Mouse (Mus musculus) midbrain, embryonic 14.5 days (tissue): Measurements from ENCODE around the gene Grin3b. TPM values are rescaled to one million over a fixed set of nuclear protein-coding genes. Genes with fewer than 3 reads are reported as not detected.

Experiments
- ATAC-seq: fragments of 200-750 bp; cut with Nextera tagmentation; 2 replicates; pipeline ENCODE4 v1.8.0; 2017; ENCODE audit warnings: moderate number of reproducible peaks, moderate library complexity; ENCODE audit not compliant: low FRiP score, low TSS enrichment
- DNase-seq: peaks from one replicate; pipeline ENCODE4 v3.0.0-alpha.2; 2015
- H3K27ac ChIP-seq: fragments of 300-500 bp; sonication (generic); replicated peaks from 2 replicates; pipeline ENCODE4 v1.5.1; 2014; ENCODE audit warnings: mild to moderate bottlenecking, low read depth, low read length, moderate library complexity
- H3K27me3 ChIP-seq: fragments of 300-500 bp; sonication (generic); 2 replicates; pipeline ENCODE4 v1.6.1; 2014; ENCODE audit warnings: low read length, control low read depth, mixed read lengths; ENCODE audit not compliant: control insufficient read depth, insufficient read depth
- H3K36me3 ChIP-seq: fragments of 300-500 bp; sonication (generic); 2 replicates; pipeline ENCODE4 v1.6.1; 2014; ENCODE audit warnings: low read length, control low read depth; ENCODE audit not compliant: control insufficient read depth, insufficient read depth
- H3K4me1 ChIP-seq: fragments of 300-500 bp; sonication (generic); 2 replicates; pipeline ENCODE4 v1.6.1; 2014; ENCODE audit warnings: mild to moderate bottlenecking, antibody characterized with exemption, low read length, control low read depth; ENCODE audit not compliant: control insufficient read depth, insufficient read depth
- H3K4me2 ChIP-seq: fragments of 300-500 bp; sonication (generic); 2 replicates; pipeline ENCODE4 v1.6.1; 2014; ENCODE audit warnings: mild to moderate bottlenecking, low read length, moderate library complexity
- H3K4me3 ChIP-seq: fragments of 300-500 bp; sonication (generic); replicated peaks from 2 replicates; pipeline ENCODE4 v1.5.1; 2014; ENCODE audit warnings: low read depth, low read length
- H3K9ac ChIP-seq: fragments of 300-500 bp; sonication (generic); replicated peaks from 2 replicates; pipeline ENCODE4 v1.6.1; 2014; ENCODE audit warnings: mild to moderate bottlenecking, low read length, moderate library complexity
- H3K9me3 ChIP-seq: fragments of 300-500 bp; sonication (generic); 2 replicates; pipeline ENCODE4 v1.6.1; 2016; ENCODE audit warnings: low read length, control low read depth, mixed read lengths; ENCODE audit not compliant: control insufficient read depth
- WGBS: fragments of 180-500 bp; shearing (Covaris S2); extraction: QIAGEN DNeasy Blood & Tissue Kit; methylation state at CpG from one replicate; pipeline ENCODE4 v1.1.7; 2014; 5-methylcytosine and 5-hydroxymethylcytosine counted together
- polyA plus RNA-seq: library from polyadenylated mRNA; unstranded; fragments of >200 nt; fragmentation: Nextera tagmentation; extraction: Ambion mirVana; gene quantifications from 2 replicates; pipeline ENCODE4 v1.2.1, GENCODE M21; 2014

The Grin3b gene
- polyA plus RNA-seq, 1 experiment from 2014 or later: 0.39 TPM

- ATAC-seq (no peak), DNase-seq (peak; percentile 57)
- Histone ChIP-seq H3K27me3 (no peaks in the 10 kb centered on the region), H3K9ac (no peak overlapping the region; the same call in 1 of the 2 replicates), H3K4me2 (no peak overlapping the region), H3K4me1 (peaks cover 10% of the 10 kb centered on the region), H3K36me3 (peaks cover 34% of the 10 kb centered on the region), H3K9me3 (no peaks in the 10 kb centered on the region), H3K4me3 (no peak overlapping the region), H3K27ac (peak overlapping the region; percentile 26; the same call in 1 of the 2 replicates)
- 57% methylated on average over 13 of the region's 13 CpGs for WGBS
Observed at GRCm38 (mm10) chr10:79934272-79934721, 36.2 kb upstream of the Grin3b start.

GRCm38 (mm10) chr10:79934794-79935569 is 35.5 kb upstream of the Grin3b start:
- no peak for DNase-seq
- Histone ChIP-seq H3K9me3 (no peaks in the 10 kb centered on the region), H3K36me3 (peaks cover 34% of the 10 kb centered on the region), H3K4me1 (0 out of 2 replicates have a peak, but pooled peaks cover 8% of the 10 kb centered on the region), H3K9ac (no peak overlapping the region), H3K4me3 (no peak overlapping the region), H3K27me3 (no peaks in the 10 kb centered on the region), H3K27ac (no peak overlapping the region), H3K4me2 (no peak overlapping the region)
- ATAC-seq: no peak
- WGBS: 95% methylated on average over 16 of the region's 16 CpGs

- H3K4me2 ChIP-seq: no peak overlapping the region
- 0 out of 2 replicates have a peak, but pooled peaks cover 8% of the 10 kb centered on the region for H3K4me1 ChIP-seq
- no peak for ATAC-seq
- H3K9ac ChIP-seq: no peak overlapping the region
- H3K27ac ChIP-seq: no peak overlapping the region
- no peak for DNase-seq
- H3K9me3 ChIP-seq: no peaks in the 10 kb centered on the region
- H3K4me3 ChIP-seq: no peak overlapping the region
- 77% methylated on average over 10 of the region's 10 CpGs for WGBS
- peaks cover 33% of the 10 kb centered on the region for H3K36me3 ChIP-seq
- no peaks in the 10 kb centered on the region for H3K27me3 ChIP-seq
Observed at GRCm38 (mm10) chr10:79936284-79936910, 34.1 kb upstream of the Grin3b start.

DNA sequence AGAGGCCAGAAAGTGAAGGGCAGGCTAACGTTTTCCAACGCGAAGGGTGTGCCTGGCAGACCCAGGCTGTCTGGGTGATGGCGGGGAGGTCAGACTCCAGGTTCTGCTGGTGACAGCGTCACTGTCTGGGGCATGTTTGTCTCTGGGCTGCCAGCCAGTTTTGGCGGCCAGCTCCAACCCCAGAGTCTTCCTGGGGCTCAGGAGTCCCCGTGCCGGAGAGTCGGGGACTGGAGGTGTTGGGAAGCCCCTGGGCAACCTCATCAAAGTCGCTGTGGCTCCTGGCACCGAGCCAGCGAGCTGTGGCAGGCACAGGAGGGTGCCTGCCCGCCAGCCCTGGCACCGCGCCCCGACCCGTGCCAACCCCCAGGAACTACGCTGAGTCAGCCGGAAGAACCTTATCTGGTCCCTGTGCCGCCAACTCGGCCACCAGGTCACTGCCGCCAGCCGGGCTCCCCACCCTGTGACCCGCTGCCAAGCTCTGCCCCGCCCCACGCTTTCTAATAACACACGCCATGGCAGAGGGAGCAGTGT is 33.5 kb upstream of the Grin3b start:
- DNase-seq (no peak), ATAC-seq (no peak)
- Histone ChIP-seq H3K9ac (no peak overlapping the region), H3K9me3 (no peaks in the 10 kb centered on the region), H3K4me2 (no peak overlapping the region), H3K4me1 (0 out of 2 replicates have a peak, but pooled peaks cover 8% of the 10 kb centered on the region), H3K27me3 (no peaks in the 10 kb centered on the region), H3K27ac (0 out of 2 replicates have a peak overlapping the region, but pooled peaks have one; percentile 13), H3K4me3 (no peak overlapping the region), H3K36me3 (peaks cover 30% of the 10 kb centered on the region)
- WGBS: 66% methylated on average over 27 of the region's 27 CpGs

DNA sequence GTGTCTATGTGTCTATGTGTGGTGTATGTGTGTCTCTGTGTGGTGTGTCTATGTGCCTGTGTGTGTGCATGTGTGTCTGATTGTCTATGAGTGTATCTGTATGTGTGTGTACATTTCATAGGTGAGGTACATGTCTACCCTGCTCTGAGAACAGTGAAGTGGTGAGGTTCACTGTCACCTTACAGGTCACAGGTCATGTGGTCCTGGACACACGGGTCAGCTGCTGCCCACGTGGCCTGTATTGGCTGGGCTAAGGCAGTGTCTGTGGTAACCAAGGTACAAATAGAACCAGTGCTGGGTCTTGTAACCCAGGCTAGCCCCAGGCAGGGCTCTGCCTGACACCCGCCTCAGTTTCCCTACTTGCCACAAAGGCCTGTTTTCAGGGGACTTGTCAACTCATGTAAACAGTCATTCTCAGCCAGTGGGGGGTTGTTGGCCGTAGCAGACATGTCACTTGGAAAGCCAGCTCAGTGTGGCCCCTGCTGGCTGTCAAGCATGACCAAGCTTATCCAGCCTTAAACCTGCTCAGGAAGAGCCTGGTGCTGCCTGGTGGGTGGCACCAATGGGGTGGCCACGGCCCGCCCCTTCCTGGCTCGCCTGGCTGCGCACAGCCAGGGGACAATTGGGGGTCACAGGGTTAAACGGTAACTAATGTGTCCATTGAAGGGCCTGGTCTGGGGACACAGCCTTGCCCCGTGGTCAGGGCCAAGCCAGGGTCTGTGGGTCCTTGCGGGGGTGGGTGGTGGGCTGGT is 32.6 kb upstream of the Grin3b start:
- WGBS: 39% methylated on average over 11 of the region's 11 CpGs
- H3K4me1 ChIP-seq: 0 out of 2 replicates have a peak, but pooled peaks cover 8% of the 10 kb centered on the region
- H3K27ac ChIP-seq: no peak overlapping the region
- no peak for ATAC-seq
- peaks cover 21% of the 10 kb centered on the region for H3K36me3 ChIP-seq
- no peak for DNase-seq
- no peaks in the 10 kb centered on the region for H3K27me3 ChIP-seq
- no peak overlapping the region for H3K4me3 ChIP-seq
- no peak overlapping the region for H3K4me2 ChIP-seq
- no peak overlapping the region for H3K9ac ChIP-seq
- H3K9me3 ChIP-seq: no peaks in the 10 kb centered on the region

DNA sequence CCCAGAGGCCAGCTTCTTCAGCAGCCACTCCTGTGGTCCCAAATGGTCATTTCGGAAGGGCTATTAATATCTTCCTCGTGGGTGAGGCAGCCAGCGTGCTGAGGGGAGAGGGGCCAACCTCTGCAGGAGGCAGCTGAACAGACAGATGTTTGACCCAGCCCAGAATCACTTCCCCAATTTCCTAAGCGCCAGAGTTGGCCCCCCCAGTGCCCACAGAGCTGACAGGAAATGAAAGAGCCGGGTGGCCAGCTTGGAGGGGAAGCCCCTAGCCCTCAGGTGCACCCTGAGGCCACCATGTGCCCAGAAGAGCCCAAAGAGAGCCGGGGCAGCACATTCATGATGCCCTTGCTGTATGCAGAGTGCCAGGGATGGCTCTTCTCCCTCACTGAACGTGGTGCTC is 29.8 kb upstream of the Grin3b start:
- Histone ChIP-seq H3K36me3 (peaks cover 8% of the 10 kb centered on the region; the same call in 1 of the 2 replicates), H3K4me1 (0 out of 2 replicates have a peak, but pooled peaks cover 7% of the 10 kb centered on the region), H3K27me3 (no peaks in the 10 kb centered on the region), H3K9me3 (no peaks in the 10 kb centered on the region), H3K4me3 (no peak overlapping the region), H3K27ac (no peak overlapping the region), H3K4me2 (no peak overlapping the region), H3K9ac (no peak overlapping the region)
- DNase-seq (no peak), ATAC-seq (no peak)
- WGBS: 79% methylated on average over 7 of the region's 7 CpGs

DNA sequence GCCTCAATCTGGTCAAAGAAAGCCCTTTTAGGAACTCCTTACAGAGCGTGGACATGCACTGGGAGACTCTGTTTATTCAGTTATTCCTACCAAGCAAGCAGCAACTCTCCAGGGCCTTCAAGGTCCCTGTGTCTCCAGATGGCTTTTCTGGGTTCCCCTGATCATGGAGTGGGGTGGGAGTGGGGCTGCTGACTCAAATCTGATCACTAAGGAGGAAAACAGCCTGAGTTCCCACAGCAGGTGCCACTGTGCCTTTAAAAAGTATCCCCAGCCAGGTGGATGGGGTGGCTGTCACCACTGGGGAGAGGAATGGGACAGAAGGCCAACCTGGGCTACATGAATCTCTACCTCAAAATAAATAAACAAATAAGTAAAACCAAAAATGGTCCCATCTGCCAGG is 27.5 kb upstream of the Grin3b start:
- 82% methylated on average over 1 of the region's 1 CpGs for WGBS
- no peak for ATAC-seq
- no peak for DNase-seq
- Histone ChIP-seq H3K27ac (no peak overlapping the region), H3K4me2 (no peak overlapping the region), H3K9ac (no peak overlapping the region), H3K36me3 (peaks cover 8% of the 10 kb centered on the region; the same call in 1 of the 2 replicates), H3K4me3 (no peak overlapping the region), H3K9me3 (no peaks in the 10 kb centered on the region), H3K27me3 (no peaks in the 10 kb centered on the region), H3K4me1 (0 out of 2 replicates have a peak, but pooled peaks cover 6% of the 10 kb centered on the region)

- H3K4me3 ChIP-seq: no peak overlapping the region
- H3K27ac ChIP-seq: no peak overlapping the region
- no peaks in the 10 kb centered on the region for H3K9me3 ChIP-seq
- no peak for DNase-seq
- peaks cover 9% of the 10 kb centered on the region; the same call in 1 of the 2 replicates for H3K36me3 ChIP-seq
- H3K4me2 ChIP-seq: no peak overlapping the region
- no peaks in the 10 kb centered on the region for H3K27me3 ChIP-seq
- H3K4me1 ChIP-seq: 0 out of 2 replicates have a peak, but pooled peaks cover 6% of the 10 kb centered on the region
- no peak for ATAC-seq
- WGBS: 88% methylated on average over 9 of the region's 9 CpGs
- H3K9ac ChIP-seq: no peak overlapping the region
Observed at GRCm38 (mm10) chr10:79943471-79943901, 27.0 kb upstream of the Grin3b start.
